Mouse (Mus musculus): Measurements from ENCODE around the gene Dnm2. TPM values are rescaled to one million over a fixed set of nuclear protein-coding genes. Genes with fewer than 3 reads are reported as not detected.

The Dnm2 gene
- polyA plus RNA-seq, 2 experiments from 2014 or later: 100 to 114 TPM

GRCm38 (mm10) chr9:21547075-21547941 is 122.6 kb downstream of the Dnm2 start:
- ATAC-seq: no peak

DNA sequence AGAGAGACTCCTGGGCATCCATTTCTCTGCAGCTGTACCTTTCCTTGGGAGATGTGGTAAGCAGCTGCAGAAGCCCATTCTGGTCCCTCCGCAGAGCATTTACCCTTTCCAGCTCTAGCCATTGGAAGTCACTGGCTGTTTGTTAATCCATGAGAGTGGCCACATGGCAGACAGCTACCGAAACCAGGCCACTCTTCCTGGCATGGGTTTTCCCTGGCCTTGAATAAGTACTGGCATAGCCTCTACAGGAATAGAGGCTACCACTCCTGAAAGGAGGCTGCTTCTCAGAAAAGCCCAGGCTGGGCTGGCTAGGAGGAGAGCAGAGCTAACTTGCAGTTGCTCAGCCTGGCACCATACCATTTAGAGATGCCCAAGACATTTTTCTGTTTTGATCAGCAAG is 126.3 kb downstream of the Dnm2 start:
- no peak for ATAC-seq

DNA sequence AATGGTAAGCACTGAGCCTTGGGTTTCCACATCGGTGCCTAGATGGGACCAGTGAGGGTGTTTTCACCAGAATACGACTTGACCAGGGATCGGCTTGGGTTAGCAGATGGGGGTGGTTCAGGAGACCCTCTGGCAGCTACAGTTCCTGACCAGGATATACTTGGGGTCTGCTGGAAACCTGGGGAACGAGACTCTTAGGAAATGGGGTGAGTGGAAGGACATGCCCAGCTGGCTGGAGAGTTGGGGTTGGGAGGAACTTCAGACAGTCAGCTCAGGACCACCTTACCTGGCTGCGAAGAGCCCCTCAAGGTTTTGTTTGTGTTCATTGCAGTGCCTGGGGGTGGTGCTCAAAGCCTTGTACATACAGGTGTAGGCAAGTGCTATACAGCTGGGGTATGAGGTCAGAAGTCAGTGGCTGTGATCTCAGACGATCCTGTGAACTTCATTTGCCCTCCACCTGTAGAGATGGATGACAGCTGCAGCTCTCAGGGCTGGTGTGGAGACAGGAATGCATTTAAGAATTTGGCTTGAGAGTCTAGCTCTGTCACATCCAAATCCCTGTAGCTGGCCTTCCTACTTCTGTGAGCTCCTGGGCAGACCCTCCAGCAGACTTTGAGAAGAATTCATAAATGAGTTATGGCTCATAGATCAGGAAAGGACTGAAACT is 129.0 kb downstream of the Dnm2 start:
- ATAC-seq: no peak

GRCm38 (mm10) chr9:21555198-21555742 is 130.6 kb downstream of the Dnm2 start:
- no peak for ATAC-seq

DNA sequence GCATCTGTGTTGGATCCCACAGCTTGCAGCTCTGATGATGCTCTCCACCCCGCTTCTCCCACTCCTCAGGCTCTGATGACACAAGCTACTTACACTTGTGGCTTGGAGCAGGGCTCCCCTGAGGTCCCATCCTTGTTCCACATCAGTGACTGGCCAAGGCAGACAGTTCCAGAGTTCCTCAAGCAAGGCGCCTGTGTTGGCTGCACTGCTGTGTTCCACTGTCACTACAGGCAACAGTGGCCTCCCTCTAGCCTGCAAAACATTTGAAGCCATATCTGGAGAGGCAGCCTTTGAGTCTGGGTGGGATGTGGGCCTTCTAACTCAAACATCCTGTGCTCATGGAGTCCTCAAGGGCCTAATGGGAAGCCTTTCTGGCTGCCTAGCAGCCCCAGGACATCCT is 132.3 kb downstream of the Dnm2 start:
- ATAC-seq: no peak

Other genes starting within 250 kb of the Dnm2 start
- gene Keap1, start 185.5 kb upstream of the Dnm2 start, polyA plus RNA-seq (2017; shearing (Covaris generic)): 10 to 100 TPM; 16.9 to 30.0 TPM
- gene S1pr5, start 176.5 kb upstream of the Dnm2 start, polyA plus RNA-seq (2017; shearing (Covaris generic)): under 1 TPM in 1 of 2 experiments, not detected in 1; 0.34 TPM
- 10 to 100 TPM; 24.3 to 26.8 TPM for gene Atg4d, start 159.6 kb upstream of the Dnm2 start, polyA plus RNA-seq (2017; shearing (Covaris generic))
- gene Kri1, start 136.9 kb upstream of the Dnm2 start, polyA plus RNA-seq (2017; shearing (Covaris generic)): 10 to 100 TPM; 20.8 to 26.1 TPM
- 100 to 1,000 TPM; 142 to 158 TPM for gene Cdkn2d, start 133.5 kb upstream of the Dnm2 start, polyA plus RNA-seq (2017; shearing (Covaris generic))
- gene Ap1m2, start 112.6 kb upstream of the Dnm2 start, polyA plus RNA-seq (2017; shearing (Covaris generic)): 1 to 10 TPM in 1 of 2 experiments, under 1 TPM in 1; 0.84 to 1.5 TPM
- gene Slc44a2, start 104.2 kb upstream of the Dnm2 start, polyA plus RNA-seq (2017; shearing (Covaris generic)): 100 to 1,000 TPM; 181 to 194 TPM
- 100 to 1,000 TPM in 1 of 2 experiments, 10 to 100 TPM in 1; 96.0 to 122 TPM for gene Ilf3, start 57.0 kb upstream of the Dnm2 start, polyA plus RNA-seq (2017; shearing (Covaris generic))
- gene Qtrt1, start 13.1 kb upstream of the Dnm2 start, polyA plus RNA-seq (2017; shearing (Covaris generic)): 10 to 100 TPM; 34.0 to 38.8 TPM
- gene Tmed1, start 85.3 kb downstream of the Dnm2 start, polyA plus RNA-seq (2017; shearing (Covaris generic)): 1 to 10 TPM; 2.7 to 3.1 TPM
- gene AB124611, start 101.3 kb downstream of the Dnm2 start, polyA plus RNA-seq (2017; shearing (Covaris generic)): 10 to 100 TPM; 56.9 to 62.4 TPM
- gene Carm1, start 122.0 kb downstream of the Dnm2 start, polyA plus RNA-seq (2017; shearing (Covaris generic)): 1 to 10 TPM; 4.7 to 5.9 TPM
- 1 to 10 TPM; 2.8 to 3.5 TPM for gene Timm29, start 167.8 kb downstream of the Dnm2 start, polyA plus RNA-seq (2017; shearing (Covaris generic))
- 10 to 100 TPM; 16.7 to 18.3 TPM for gene Yipf2, start 167.9 kb downstream of the Dnm2 start, polyA plus RNA-seq (2017; shearing (Covaris generic))
- 10 to 100 TPM; 26.2 to 34.6 TPM for gene Smarca4, start 191.3 kb downstream of the Dnm2 start, polyA plus RNA-seq (2017; shearing (Covaris generic))